ENCODE assay signal across 29 mouse cellular contexts in the genomic region with DNA sequence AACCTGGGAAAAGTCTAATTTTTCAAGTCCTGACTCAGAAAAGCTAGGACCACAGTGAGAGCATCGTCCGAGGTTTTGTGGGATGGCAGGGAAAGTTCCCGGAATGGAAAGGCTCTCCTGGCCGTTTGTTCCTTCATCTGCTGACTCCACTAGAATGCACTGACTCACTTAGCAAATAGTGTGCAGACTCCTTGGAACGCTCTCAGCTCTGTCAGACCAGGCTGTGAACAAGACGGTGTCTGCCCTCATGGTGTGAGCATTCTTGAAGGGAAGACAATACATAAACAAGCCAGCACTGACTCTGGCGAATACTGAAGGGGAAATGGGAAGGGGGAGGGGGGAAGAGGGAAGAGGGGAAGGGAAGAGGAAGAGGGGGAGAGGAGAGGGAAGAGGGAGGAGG.
A peak's percentile ranks its signal among the peaks of the same experiment; 100 is the strongest.
DNase-seq lines count a peak whose midpoint lies in the region; ATAC-seq and TF ChIP-seq lines count a peak whose summit lies in the region.
"Had no signal": no experiment of that assay in that cellular context is flagged by ENCODE, and none has a peak within 500 bp of the region (broad histone marks: within the 10 kb centered on the region; RNA-seq: fewer than 3 reads in every experiment).

No protein-coding gene starts in this region.

- intact Hi-C loops in heart, postnatal 36 days (cut with DNase I): no loop called here

- DNase-seq in frontal cortex, postnatal 36 days (ENCODE audit: low spot score in 2 of 2): no peak
- DNase-seq in brain, embryonic 14.5 days (ENCODE audit: low read depth): peak; percentile 25
- DNase-seq in lung, postnatal 36 days: peak; percentile 49
- DNase-seq in spleen, adult 18-20 months: no peak
- DNase-seq in heart, postnatal 36 days: no peak
- no peak for DNase-seq in testis, postnatal 14 days (ENCODE audit: low spot score)
- DNase-seq: adrenal gland, adult 8-10 months; cerebellum, adult 2 months; cerebellum, postnatal 25 days; embryo, embryonic 11 days; gastrocnemius, postnatal 25 days; heart, adult 18-20 months; heart, postnatal 14 days; kidney, adult 11 months; kidney, postnatal 4 days; left cerebral cortex, postnatal 4 days; midbrain, embryonic 14.5 days; thymus, postnatal 25 days had no signal

- H3K4me1 ChIP-seq in lung, embryonic 15.5 days: 0 out of 2 replicates have a peak, but pooled peaks cover 10% of the 10 kb centered on the region
- H3K4me1 ChIP-seq: embryonic facial prominence, embryonic 13.5 days; heart, embryonic 13.5 days; hindbrain, embryonic 12.5 days; limb, embryonic 15.5 days; liver, embryonic 15.5 days; megakaryocyte, embryonic 14.5 days; neural tube, embryonic 13.5 days had no signal

- no peaks in the 10 kb centered on the region for H3K27me3 ChIP-seq in lung, embryonic 15.5 days
- H3K27me3 ChIP-seq: embryonic facial prominence, embryonic 13.5 days; heart, embryonic 13.5 days; hindbrain, embryonic 12.5 days; liver, embryonic 15.5 days; megakaryocyte, embryonic 14.5 days; neural tube, embryonic 13.5 days had no signal

- ATAC-seq in frontal cortex, adult (ENCODE audit: low TSS enrichment): peak; percentile 62; the same call in 1 of the 2 replicates
- peak; percentile 84 for ATAC-seq in lung, embryonic 15.5 days (ENCODE audit: borderline replicate concordance, extremely low read depth, low FRiP score, low TSS enrichment)
- ATAC-seq: CD4-positive, CD25-positive, alpha-beta regulatory T cell, adult 4 months; forebrain, embryonic 16.5 days had no signal

- no peak overlapping the region for H3K4me2 ChIP-seq in lung, embryonic 15.5 days
- H3K4me2 ChIP-seq: embryonic facial prominence, embryonic 13.5 days; heart, embryonic 13.5 days; hindbrain, embryonic 12.5 days; limb, embryonic 15.5 days; liver, embryonic 15.5 days; neural tube, embryonic 13.5 days had no signal

- H3K9ac ChIP-seq in lung, embryonic 15.5 days: no peak overlapping the region
- H3K9ac ChIP-seq: embryonic facial prominence, embryonic 13.5 days; heart, embryonic 13.5 days; hindbrain, embryonic 12.5 days; limb, embryonic 15.5 days; liver, embryonic 15.5 days; neural tube, embryonic 13.5 days had no signal

- TF ChIP-seq CTCF in brain, embryonic 14.5 days (IDR thresholded peaks at IDR 0.05; ENCODE audit: borderline replicate concordance, extremely low read depth, insufficient read depth, insufficient read length): no peak

- no peaks in the 10 kb centered on the region for H3K36me3 ChIP-seq in lung, embryonic 15.5 days
- H3K36me3 ChIP-seq: embryonic facial prominence, embryonic 13.5 days; heart, embryonic 13.5 days; hindbrain, embryonic 12.5 days; limb, embryonic 15.5 days; liver, embryonic 15.5 days; neural tube, embryonic 13.5 days had no signal

- 8% methylated on average over 7 of the region's 7 CpGs for WGBS in lung, embryonic 15.5 days

- no peak for TF ChIP-seq POLR2A in brain, embryonic 14.5 days (IDR thresholded peaks at IDR 0.05; ENCODE audit: borderline replicate concordance, extremely low read depth, insufficient read depth, insufficient read length, poor library complexity, severe bottlenecking)

- no peak overlapping the region for H3K4me3 ChIP-seq in lung, embryonic 15.5 days
- H3K4me3 ChIP-seq: embryonic facial prominence, embryonic 13.5 days; heart, embryonic 13.5 days; hindbrain, embryonic 12.5 days; limb, embryonic 15.5 days; liver, embryonic 15.5 days; megakaryocyte, embryonic 14.5 days; neural tube, embryonic 13.5 days had no signal

- H3K27ac ChIP-seq in lung, embryonic 15.5 days: no peak overlapping the region
- H3K27ac ChIP-seq: embryonic facial prominence, embryonic 13.5 days; heart, embryonic 13.5 days; hindbrain, embryonic 12.5 days; limb, embryonic 15.5 days; liver, embryonic 15.5 days; neural tube, embryonic 13.5 days had no signal

- no peaks in the 10 kb centered on the region for H3K9me3 ChIP-seq in lung, embryonic 15.5 days
- H3K9me3 ChIP-seq: embryonic facial prominence, embryonic 13.5 days; heart, embryonic 13.5 days; hindbrain, embryonic 12.5 days; limb, embryonic 15.5 days; liver, embryonic 15.5 days; neural tube, embryonic 13.5 days had no signal

Comparison
In these comparisons a context has a peak if more than half of its experiments do, and no peak if none do; other contexts are left out.
1. DNase-seq: peak in brain, embryonic 14.5 days (single experiment) and lung, postnatal 36 days (single experiment); none in frontal cortex, postnatal 36 days (0 of 2), spleen, adult 18-20 months (0 of 2), heart, postnatal 36 days (0 of 2) and testis, postnatal 14 days (single experiment).